Mouse (Mus musculus) midbrain, embryonic 14.5 days (tissue): ENCODE data around the gene Gm20388. TPM values are rescaled to one million over a fixed set of nuclear protein-coding genes. Genes with fewer than 3 reads are reported as not detected.

Experiments
- ATAC-seq: fragments of 200-750 bp; cut with Nextera tagmentation; 2 replicates; pipeline ENCODE4 v1.8.0; 2017; ENCODE audit warnings: moderate number of reproducible peaks, moderate library complexity; ENCODE audit not compliant: low FRiP score, low TSS enrichment
- DNase-seq: peaks from one replicate; pipeline ENCODE4 v3.0.0-alpha.2; 2015
- H3K27ac ChIP-seq: fragments of 300-500 bp; sonication (generic); replicated peaks from 2 replicates; pipeline ENCODE4 v1.5.1; 2014; ENCODE audit warnings: mild to moderate bottlenecking, low read depth, low read length, moderate library complexity
- H3K27me3 ChIP-seq: fragments of 300-500 bp; sonication (generic); 2 replicates; pipeline ENCODE4 v1.6.1; 2014; ENCODE audit warnings: low read length, control low read depth, mixed read lengths; ENCODE audit not compliant: control insufficient read depth, insufficient read depth
- H3K36me3 ChIP-seq: fragments of 300-500 bp; sonication (generic); 2 replicates; pipeline ENCODE4 v1.6.1; 2014; ENCODE audit warnings: low read length, control low read depth; ENCODE audit not compliant: control insufficient read depth, insufficient read depth
- H3K4me1 ChIP-seq: fragments of 300-500 bp; sonication (generic); 2 replicates; pipeline ENCODE4 v1.6.1; 2014; ENCODE audit warnings: mild to moderate bottlenecking, antibody characterized with exemption, low read length, control low read depth; ENCODE audit not compliant: control insufficient read depth, insufficient read depth
- H3K4me2 ChIP-seq: fragments of 300-500 bp; sonication (generic); 2 replicates; pipeline ENCODE4 v1.6.1; 2014; ENCODE audit warnings: mild to moderate bottlenecking, low read length, moderate library complexity
- H3K4me3 ChIP-seq: fragments of 300-500 bp; sonication (generic); replicated peaks from 2 replicates; pipeline ENCODE4 v1.5.1; 2014; ENCODE audit warnings: low read depth, low read length
- H3K9ac ChIP-seq: fragments of 300-500 bp; sonication (generic); replicated peaks from 2 replicates; pipeline ENCODE4 v1.6.1; 2014; ENCODE audit warnings: mild to moderate bottlenecking, low read length, moderate library complexity
- H3K9me3 ChIP-seq: fragments of 300-500 bp; sonication (generic); 2 replicates; pipeline ENCODE4 v1.6.1; 2016; ENCODE audit warnings: low read length, control low read depth, mixed read lengths; ENCODE audit not compliant: control insufficient read depth
- WGBS: fragments of 180-500 bp; shearing (Covaris S2); extraction: QIAGEN DNeasy Blood & Tissue Kit; methylation state at CpG from one replicate; pipeline ENCODE4 v1.1.7; 2014; 5-methylcytosine and 5-hydroxymethylcytosine counted together
- polyA plus RNA-seq: library from polyadenylated mRNA; unstranded; fragments of >200 nt; fragmentation: Nextera tagmentation; extraction: Ambion mirVana; gene quantifications from 2 replicates; pipeline ENCODE4 v1.2.1, GENCODE M21; 2014

The Gm20388 gene
- polyA plus RNA-seq, 1 experiment from 2014 or later = 4.1 TPM

DNA sequence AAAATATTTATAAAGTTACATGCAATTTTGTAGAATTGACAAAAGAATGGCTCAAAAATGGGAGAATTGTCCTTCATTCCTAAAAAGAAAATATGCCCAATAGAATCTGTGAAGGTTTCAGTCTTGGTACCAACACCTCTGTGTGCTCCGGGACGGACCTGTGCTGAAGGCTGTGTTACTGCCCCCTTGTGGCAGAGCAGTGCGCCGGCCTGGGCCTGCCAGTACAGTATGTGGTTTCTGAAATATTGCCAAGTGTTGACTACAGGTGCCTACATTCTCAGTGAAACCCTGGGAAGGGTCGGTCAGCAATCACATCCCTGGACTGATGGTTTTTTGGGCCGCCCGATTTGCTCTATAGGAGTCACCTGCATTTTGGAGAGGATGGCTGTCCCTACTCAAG lies 1688.3 kb downstream of the Gm20388 start:
- ATAC-seq = peak; percentile 67; the same call in 1 of the 2 replicates
- H3K36me3 ChIP-seq = peaks cover 91% of the 10 kb centered on the region

DNA sequence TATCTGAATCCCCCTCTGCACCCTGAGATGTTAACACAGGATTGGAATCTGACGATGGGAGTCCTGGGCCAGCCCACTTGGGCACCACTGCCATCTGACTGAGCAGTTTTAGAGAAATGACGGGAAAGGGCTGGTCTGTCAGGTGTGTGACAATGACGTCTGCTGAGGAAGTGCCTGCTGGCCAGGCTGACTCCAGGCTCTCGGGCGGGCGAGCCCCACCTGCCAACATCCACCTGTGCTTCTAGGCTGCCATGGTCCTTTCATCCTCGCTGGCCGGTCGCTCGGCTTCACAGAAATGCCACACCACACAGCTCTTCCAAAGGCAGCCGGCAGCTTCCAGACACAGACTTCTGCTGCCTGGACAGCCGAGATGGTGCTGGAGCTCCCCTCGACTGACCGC lies 1689.2 kb downstream of the Gm20388 start:
- no peaks in the 10 kb centered on the region for H3K9me3 ChIP-seq
- DNase-seq (no peak), ATAC-seq (no peak)
- WGBS = 93% methylated on average over 14 of the region's 14 CpGs
- peaks cover 91% of the 10 kb centered on the region for H3K36me3 ChIP-seq
- H3K9ac ChIP-seq = no peak overlapping the region
- H3K4me2 ChIP-seq = no peak overlapping the region
- H3K4me1 ChIP-seq = no peaks in the 10 kb centered on the region
- no peak overlapping the region for H3K4me3 ChIP-seq
- H3K27ac ChIP-seq = no peak overlapping the region
- no peaks in the 10 kb centered on the region for H3K27me3 ChIP-seq

More for the DNA sequence above, 1688.3 kb downstream of the Gm20388 start:
- H3K4me1 ChIP-seq = no peaks in the 10 kb centered on the region
- peak; percentile 86 for DNase-seq
- H3K27me3 ChIP-seq = no peaks in the 10 kb centered on the region
- H3K4me2 ChIP-seq = no peak overlapping the region
- 35% methylated on average over 7 of the region's 7 CpGs for WGBS
- no peak overlapping the region for H3K9ac ChIP-seq
- no peak overlapping the region for H3K27ac ChIP-seq
- H3K4me3 ChIP-seq = no peak overlapping the region
- H3K9me3 ChIP-seq = no peaks in the 10 kb centered on the region

DNA sequence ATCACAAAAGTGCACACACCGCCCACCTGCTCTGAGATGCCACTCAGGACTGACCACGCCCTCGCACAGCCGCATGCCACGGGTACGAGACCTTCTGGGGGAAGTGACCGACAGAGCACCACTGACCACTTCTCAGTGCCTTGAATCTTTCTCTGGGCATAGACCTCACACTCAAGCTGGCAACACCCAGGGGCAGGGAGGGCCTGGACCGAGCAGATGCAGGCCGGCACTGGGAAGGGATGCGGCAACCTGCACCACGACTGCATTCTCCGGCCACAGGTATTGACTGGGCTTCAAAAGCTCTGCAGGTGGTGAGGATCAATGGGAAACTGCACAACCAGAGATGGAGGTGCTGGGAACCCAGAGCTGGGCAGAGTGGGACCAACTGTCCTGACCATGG lies 1691.8 kb downstream of the Gm20388 start:
- no peaks in the 10 kb centered on the region for H3K9me3 ChIP-seq
- no peak overlapping the region for H3K9ac ChIP-seq
- no peak overlapping the region for H3K27ac ChIP-seq
- no peaks in the 10 kb centered on the region for H3K27me3 ChIP-seq
- no peaks in the 10 kb centered on the region for H3K4me1 ChIP-seq
- no peak for ATAC-seq
- no peak overlapping the region for H3K4me3 ChIP-seq
- WGBS = 92% methylated on average over 12 of the region's 12 CpGs
- no peak overlapping the region for H3K4me2 ChIP-seq
- DNase-seq = no peak
- H3K36me3 ChIP-seq = peaks cover 95% of the 10 kb centered on the region

DNA sequence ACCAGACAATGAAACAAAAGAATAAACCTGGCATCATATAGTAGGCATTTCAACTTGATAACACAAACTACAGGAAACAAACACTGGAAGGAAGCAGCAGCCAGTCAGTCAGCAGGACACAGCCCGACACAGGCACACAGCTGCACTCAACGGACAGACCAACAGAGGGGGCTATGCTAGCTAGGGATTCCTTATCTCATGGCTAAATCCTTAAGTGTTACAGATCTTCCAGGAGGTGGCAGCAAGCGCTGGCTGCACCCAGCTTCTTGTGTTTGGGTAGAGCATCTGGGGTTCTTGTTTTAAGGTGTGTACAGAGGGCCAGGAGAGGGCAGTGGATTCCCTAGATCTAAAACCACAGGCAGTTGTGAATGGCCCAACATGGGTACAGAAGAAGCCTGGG lies 1692.2 kb downstream of the Gm20388 start:
- Histone ChIP-seq H3K36me3 (peaks cover 95% of the 10 kb centered on the region), H3K27ac (no peak overlapping the region), H3K9ac (no peak overlapping the region), H3K9me3 (no peaks in the 10 kb centered on the region), H3K4me1 (no peaks in the 10 kb centered on the region), H3K27me3 (no peaks in the 10 kb centered on the region), H3K4me3 (no peak overlapping the region), H3K4me2 (no peak overlapping the region)
- 38% methylated on average over 3 of the region's 3 CpGs for WGBS
- ATAC-seq (no peak), DNase-seq (peak; percentile 83)

DNA sequence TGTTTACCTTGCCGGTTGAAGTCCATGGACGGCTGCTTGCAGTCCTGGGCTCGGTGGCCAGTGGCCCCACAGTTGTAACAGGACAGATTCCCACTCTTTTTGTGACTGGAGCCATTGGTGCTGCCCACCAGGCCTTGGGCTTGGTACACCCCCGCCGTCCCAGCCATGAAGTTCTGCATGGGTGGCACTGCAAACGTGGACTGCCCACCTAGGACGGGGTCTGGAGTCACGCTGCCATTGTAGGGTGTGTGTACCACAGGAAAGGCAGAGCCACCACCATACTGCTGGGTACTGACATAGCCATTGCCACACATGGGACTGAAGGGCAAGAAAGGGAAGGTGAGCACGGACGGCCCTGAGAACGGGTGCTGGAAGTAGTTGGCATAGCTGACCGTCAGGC lies 1693.2 kb downstream of the Gm20388 start:
- no peak overlapping the region for H3K4me2 ChIP-seq
- H3K9me3 ChIP-seq = no peaks in the 10 kb centered on the region
- peaks cover 98% of the 10 kb centered on the region for H3K36me3 ChIP-seq
- H3K4me3 ChIP-seq = no peak overlapping the region
- no peaks in the 10 kb centered on the region for H3K4me1 ChIP-seq
- H3K27me3 ChIP-seq = no peaks in the 10 kb centered on the region
- DNase-seq = no peak
- no peak for ATAC-seq
- H3K27ac ChIP-seq = no peak overlapping the region
- no peak overlapping the region for H3K9ac ChIP-seq
- WGBS = 92% methylated on average over 12 of the region's 12 CpGs

DNA sequence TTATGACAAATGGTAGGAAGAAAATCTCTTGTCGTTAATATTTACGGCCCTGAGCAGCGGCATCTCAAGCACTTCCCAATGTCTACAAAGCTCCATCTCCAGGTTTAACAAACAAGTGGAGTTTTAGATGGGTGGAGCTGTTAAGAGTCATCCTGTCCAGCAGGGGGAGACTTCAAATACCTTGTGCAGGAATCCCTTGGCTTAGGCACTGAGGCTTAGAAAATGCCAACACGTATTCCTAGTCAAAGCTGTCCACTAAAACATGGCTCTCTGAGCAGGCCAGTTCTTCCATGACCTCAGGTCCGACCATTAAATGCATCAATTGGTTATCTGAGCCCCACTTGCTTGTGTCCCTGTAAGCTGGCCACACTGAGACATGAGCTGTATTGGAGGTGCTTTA lies 1697.0 kb downstream of the Gm20388 start:
- Histone ChIP-seq H3K27ac (no peak overlapping the region), H3K4me3 (no peak overlapping the region), H3K36me3 (peaks cover 86% of the 10 kb centered on the region), H3K9ac (no peak overlapping the region), H3K4me1 (no peaks in the 10 kb centered on the region), H3K4me2 (no peak overlapping the region), H3K9me3 (no peaks in the 10 kb centered on the region), H3K27me3 (no peaks in the 10 kb centered on the region)
- ATAC-seq (no peak), DNase-seq (peak; percentile 43)
- 94% methylated on average over 5 of the region's 5 CpGs for WGBS

DNA sequence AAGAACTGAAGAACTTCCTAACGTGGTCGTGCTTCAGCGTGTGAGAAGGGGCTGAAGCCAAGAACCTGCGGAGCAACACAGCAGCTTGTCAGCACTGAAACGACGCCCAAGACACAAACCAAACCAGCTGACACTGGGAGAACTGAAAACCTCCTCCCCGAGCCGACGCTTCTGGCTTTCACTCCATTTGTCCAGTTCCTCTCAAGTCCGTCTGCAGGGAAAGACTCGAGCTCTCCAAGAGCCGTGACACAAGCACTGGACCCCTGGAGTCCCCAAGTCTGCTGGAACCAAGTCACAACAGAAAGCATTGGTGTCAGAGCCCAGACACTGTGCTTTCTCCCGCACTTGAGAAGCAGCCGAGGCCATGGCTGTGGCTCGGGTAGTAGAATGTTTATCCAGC lies 1698.6 kb downstream of the Gm20388 start:
- H3K27ac ChIP-seq = no peak overlapping the region
- DNase-seq (no peak), ATAC-seq (no peak)
- no peaks in the 10 kb centered on the region for H3K4me1 ChIP-seq
- no peaks in the 10 kb centered on the region for H3K27me3 ChIP-seq
- H3K9me3 ChIP-seq = no peaks in the 10 kb centered on the region
- H3K4me2 ChIP-seq = no peak overlapping the region
- WGBS = 94% methylated on average over 15 of the region's 15 CpGs
- no peak overlapping the region for H3K4me3 ChIP-seq
- no peak overlapping the region for H3K9ac ChIP-seq
- H3K36me3 ChIP-seq = peaks cover 70% of the 10 kb centered on the region

DNA sequence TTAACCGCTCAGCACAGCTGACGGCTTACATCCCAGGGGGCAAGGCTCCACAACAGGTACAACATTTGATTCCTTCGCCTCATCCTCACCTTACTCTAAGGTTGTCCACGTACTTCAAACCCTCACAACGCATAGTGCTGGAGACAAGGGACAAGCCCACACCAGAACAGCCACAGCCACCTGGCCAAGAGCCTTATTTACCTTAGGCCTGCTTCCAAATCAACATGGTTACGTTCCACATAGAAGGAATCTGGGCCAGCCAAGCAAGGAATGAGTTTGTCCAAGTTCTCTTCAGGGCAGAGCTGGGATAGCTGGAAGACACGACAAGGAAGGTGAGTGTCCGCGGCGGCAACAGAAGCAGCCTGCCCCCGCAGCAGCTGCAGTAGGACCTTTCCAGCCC lies 1699.3 kb downstream of the Gm20388 start:
- no peaks in the 10 kb centered on the region for H3K27me3 ChIP-seq
- peaks cover 64% of the 10 kb centered on the region for H3K36me3 ChIP-seq
- H3K4me2 ChIP-seq = no peak overlapping the region
- H3K4me3 ChIP-seq = no peak overlapping the region
- ATAC-seq = no peak
- H3K9ac ChIP-seq = no peak overlapping the region
- H3K4me1 ChIP-seq = no peaks in the 10 kb centered on the region
- DNase-seq = no peak
- H3K9me3 ChIP-seq = no peaks in the 10 kb centered on the region
- H3K27ac ChIP-seq = no peak overlapping the region
- WGBS = 92% methylated on average over 11 of the region's 11 CpGs

DNA sequence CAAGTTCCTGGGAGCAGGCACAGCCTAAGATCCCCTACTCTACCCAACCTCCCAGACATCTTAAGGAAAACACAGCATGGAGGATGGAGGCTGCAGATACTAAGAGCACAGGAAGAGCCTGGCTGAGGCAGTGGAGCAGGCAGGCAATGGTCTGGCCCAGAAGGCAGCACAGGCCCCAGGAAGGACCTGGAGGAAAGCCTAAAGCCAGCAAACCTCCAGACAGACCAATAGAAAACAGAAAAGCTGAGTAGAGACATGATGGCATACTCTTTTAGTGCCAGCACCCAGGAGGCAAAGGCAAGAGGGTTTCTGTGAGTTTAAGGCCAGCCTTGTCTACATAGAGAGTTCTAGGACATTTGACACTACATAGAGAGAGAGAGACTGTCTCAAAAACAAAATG lies 1702.8 kb downstream of the Gm20388 start:
- Histone ChIP-seq H3K27ac (no peak overlapping the region), H3K9ac (no peak overlapping the region), H3K4me2 (no peak overlapping the region), H3K9me3 (no peaks in the 10 kb centered on the region), H3K4me3 (no peak overlapping the region), H3K4me1 (no peaks in the 10 kb centered on the region), H3K27me3 (no peaks in the 10 kb centered on the region), H3K36me3 (peaks cover 55% of the 10 kb centered on the region)
- ATAC-seq = no peak
- no peak for DNase-seq
